Mouse (Mus musculus) kidney, adult 2 months (tissue): ENCODE data around the gene Myrf. TPM values are rescaled to one million over a fixed set of nuclear protein-coding genes. Genes with fewer than 3 reads are reported as not detected.

ENCODE experiments used
- DNase-seq: peaks from one replicate; pipeline ENCODE4 v3.0.0; 2021
- H3K27ac ChIP-seq: fragments of 200-500 bp; 2 replicates; pipeline ENCODE4 v1.5.1; 2012; ENCODE audit warnings: low read depth, low read length, control low read depth, inconsistent platforms; ENCODE audit not compliant: insufficient read depth
- H3K27me3 ChIP-seq: fragments of 200-500 bp; replicated peaks from 2 replicates; pipeline ENCODE4 v1.6.1; 2012; ENCODE audit warnings: mild to moderate bottlenecking, moderate library complexity, low read length, inconsistent platforms; ENCODE audit not compliant: control insufficient read depth, insufficient read depth
- H3K36me3 ChIP-seq: fragments of 200-500 bp; 2 replicates; pipeline ENCODE4 v1.6.1; 2012; ENCODE audit warnings: mild to moderate bottlenecking, moderate library complexity, low read length, inconsistent platforms; ENCODE audit not compliant: control insufficient read depth, insufficient read depth
- H3K4me1 ChIP-seq: fragments of 200-500 bp; 2 replicates; pipeline ENCODE4 v1.6.1; 2011; ENCODE audit warnings: low read length; ENCODE audit not compliant: control insufficient read depth, insufficient read depth
- H3K4me3 ChIP-seq: fragments of 200-500 bp; 2 replicates; pipeline ENCODE4 v1.5.1; 2011; ENCODE audit warnings: mild to moderate bottlenecking, low read depth, low read length, control low read depth; ENCODE audit not compliant: insufficient read depth
- CTCF ChIP-seq: fragments of 200-500 bp; conservative IDR thresholded peaks from 2 replicates; pipeline ENCODE4 v1.5.1; 2011; ENCODE audit warnings: low read depth, mild to moderate bottlenecking, control low read depth, low read length, moderate library complexity, mixed read lengths; ENCODE audit not compliant: insufficient read depth, insufficient read length
- POLR2A ChIP-seq: fragments of 200-500 bp; IDR thresholded peaks from one replicate; pipeline ENCODE4 v1.6.1; 2011; ENCODE audit warnings: low read depth, low read length, control low read depth
- WGBS: fragments of 180-500 bp; shearing (Covaris S2); methylation state at CpG from one replicate; pipeline ENCODE4 v1.1.7; 2018; 5-methylcytosine and 5-hydroxymethylcytosine counted together
- polyA plus RNA-seq: library from polyadenylated mRNA; depleted of rRNA; stranded (reverse); fragments of >200 nt; gene quantifications from 2 replicates; pipeline ENCODE4 v1.2.3, GENCODE M21; 2012

Myrf gene
- polyA plus RNA-seq, 1 experiment = 18.8 TPM

- no peaks in the 10 kb centered on the region; the same call in 1 of the 2 replicates for H3K4me1 ChIP-seq
- H3K4me3 ChIP-seq = no peak overlapping the region
- 62% methylated on average over 9 of the region's 9 CpGs for WGBS
- H3K36me3 ChIP-seq = no peaks in the 10 kb centered on the region
- no peaks in the 10 kb centered on the region for H3K27me3 ChIP-seq
- TF ChIP-seq POLR2A = no peak
- TF ChIP-seq CTCF = no peak
- peak overlapping the region; percentile 29; the same call in 1 of the 2 replicates for H3K27ac ChIP-seq
- DNase-seq = peak; percentile 77
These were observed 4.6 kb downstream of the Myrf start for GRCm38 (mm10) chr19:10235784-10236565.

DNA sequence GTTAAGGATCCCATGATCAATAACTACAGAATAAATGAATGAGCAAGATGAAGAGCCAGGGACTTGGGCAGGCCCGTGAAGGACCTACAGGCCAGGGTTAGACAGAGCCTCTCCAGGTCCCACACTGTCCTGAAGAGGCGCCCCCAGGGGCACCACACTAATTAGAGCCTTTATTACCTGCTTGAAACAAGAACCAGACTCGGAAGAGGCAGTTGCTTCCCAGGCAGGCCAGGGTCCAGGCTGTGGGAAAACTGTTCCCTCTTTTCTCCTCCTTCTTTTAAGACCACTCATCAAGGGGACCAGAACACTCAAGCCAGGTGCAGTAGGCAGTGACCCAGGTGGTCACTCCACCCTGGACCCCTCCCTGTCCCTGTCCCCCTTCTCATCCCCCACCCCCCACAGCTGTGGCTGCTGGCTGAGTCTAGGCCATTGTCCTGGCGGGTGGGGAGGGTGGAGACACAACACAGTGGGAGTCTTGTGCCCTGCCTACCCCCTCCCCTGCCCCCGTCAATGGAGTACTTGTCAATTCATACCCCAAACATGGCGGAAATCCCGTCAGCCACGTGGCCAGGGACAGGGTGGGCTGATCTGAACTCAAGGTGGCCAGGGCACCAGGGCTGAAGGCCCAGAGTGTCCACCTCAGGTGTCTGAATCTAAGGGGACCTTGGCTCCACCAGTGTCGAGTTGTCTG, 8.1 kb downstream of the Myrf start:
- WGBS = 69% methylated on average over 9 of the region's 9 CpGs
- Histone ChIP-seq H3K4me3 (no peak overlapping the region), H3K36me3 (no peaks in the 10 kb centered on the region), H3K27ac (no peak overlapping the region), H3K27me3 (no peaks in the 10 kb centered on the region), H3K4me1 (no peaks in the 10 kb centered on the region)
- TF ChIP-seq CTCF (no peak), POLR2A (no peak)
- DNase-seq = no peak

DNA sequence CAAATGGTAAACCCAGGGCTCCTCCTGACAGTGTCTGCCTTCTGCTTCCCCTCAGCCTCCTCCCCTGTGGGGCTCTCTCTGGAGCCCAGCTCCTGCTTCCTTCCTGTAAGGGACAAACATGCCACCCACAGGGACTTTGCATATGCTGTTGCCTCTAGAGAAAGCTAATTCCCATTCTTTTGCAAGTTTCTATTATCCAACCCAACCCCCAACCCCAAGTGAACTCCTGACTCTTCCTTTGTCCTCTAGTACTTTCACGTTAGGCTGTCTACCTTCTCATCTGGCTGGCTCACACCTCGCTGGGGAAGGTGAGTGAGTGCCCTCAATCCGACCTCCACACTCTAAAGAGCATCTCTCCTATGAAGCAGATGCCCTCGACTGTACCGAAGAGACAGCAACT, 8.7 kb downstream of the Myrf start:
- TF ChIP-seq POLR2A (no peak), CTCF (no peak)
- no peak overlapping the region for H3K27ac ChIP-seq
- H3K36me3 ChIP-seq = no peaks in the 10 kb centered on the region
- 47% methylated on average over 5 of the region's 5 CpGs for WGBS
- H3K4me3 ChIP-seq = no peak overlapping the region
- DNase-seq = no peak
- no peaks in the 10 kb centered on the region for H3K27me3 ChIP-seq
- H3K4me1 ChIP-seq = no peaks in the 10 kb centered on the region

DNA sequence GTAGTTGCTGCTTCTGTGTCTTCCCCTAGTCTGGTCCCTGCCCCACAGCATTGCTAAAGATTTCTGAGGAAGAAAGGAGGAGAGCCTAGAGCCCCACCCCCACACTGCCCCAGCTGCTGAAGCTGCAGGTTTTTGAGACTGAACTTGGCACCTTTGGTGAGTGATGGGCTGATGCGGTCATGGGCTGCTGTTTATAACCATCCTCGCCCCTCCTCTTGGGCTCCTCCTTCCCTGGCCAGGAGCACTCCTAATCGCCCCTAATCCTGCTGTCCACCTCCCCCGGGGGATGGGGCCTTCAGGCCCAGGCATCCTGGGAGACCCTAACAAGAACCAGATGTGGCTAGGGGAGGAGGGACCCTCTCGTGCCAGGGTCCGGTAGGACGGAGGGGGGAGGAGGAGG, 9.5 kb downstream of the Myrf start:
- Histone ChIP-seq H3K4me3 (no peak overlapping the region), H3K36me3 (no peaks in the 10 kb centered on the region), H3K4me1 (no peaks in the 10 kb centered on the region), H3K27me3 (no peaks in the 10 kb centered on the region), H3K27ac (no peak overlapping the region)
- TF ChIP-seq CTCF (no peak), POLR2A (no peak)
- DNase-seq = peak; percentile 48
- WGBS = 21% methylated on average over 7 of the region's 7 CpGs

- WGBS = 28% methylated on average over 4 of the region's 4 CpGs
- Histone ChIP-seq H3K36me3 (no peaks in the 10 kb centered on the region), H3K27me3 (no peaks in the 10 kb centered on the region), H3K4me3 (no peak overlapping the region), H3K27ac (no peak overlapping the region), H3K4me1 (no peaks in the 10 kb centered on the region)
- TF ChIP-seq CTCF (no peak), POLR2A (no peak)
- peak; percentile 58 for DNase-seq
These were observed 14.8 kb downstream of the Myrf start for GRCm38 (mm10) chr19:10225767-10226166.

DNA sequence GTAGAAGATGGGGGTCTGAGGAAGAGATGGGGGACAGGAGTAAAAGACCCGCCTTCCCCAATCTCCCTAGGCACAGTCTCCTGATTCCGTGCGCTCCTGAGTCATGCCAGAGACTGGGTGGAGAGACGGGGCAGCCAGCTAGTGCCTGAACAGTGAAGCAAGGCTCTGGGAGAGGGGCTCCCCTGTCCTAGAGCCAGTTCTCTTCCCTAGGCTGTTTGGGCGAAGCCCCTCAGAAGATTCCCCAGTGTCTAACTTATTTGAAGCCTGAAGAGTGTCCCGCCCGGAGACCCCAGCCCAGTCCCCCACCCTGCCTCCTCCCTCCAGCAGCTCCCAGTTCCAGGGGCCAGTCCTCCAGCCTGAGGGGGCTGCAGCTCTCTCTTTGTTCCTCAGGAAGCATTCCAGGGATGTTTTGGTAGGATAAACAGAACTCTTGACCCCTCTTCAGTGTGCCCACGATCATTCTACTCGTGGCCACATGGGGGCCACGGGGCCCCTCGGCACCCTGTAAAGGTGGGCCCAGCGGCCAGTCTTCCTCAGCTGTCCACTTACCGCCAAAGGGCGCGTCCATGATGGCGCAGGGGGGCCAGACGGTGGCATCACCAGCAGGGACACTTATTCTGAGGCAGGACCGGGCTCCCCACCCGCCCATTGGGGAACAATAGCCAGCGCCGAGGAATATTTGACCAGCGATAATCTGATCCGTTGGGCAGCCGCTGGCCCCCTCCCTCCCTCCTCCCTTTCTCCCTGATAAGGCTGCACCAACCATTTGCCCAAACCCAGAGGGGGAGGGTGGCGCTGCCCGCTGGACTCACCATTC, 15.7 kb downstream of the Myrf start:
- Histone ChIP-seq H3K4me1 (no peaks in the 10 kb centered on the region), H3K27me3 (no peaks in the 10 kb centered on the region), H3K36me3 (no peaks in the 10 kb centered on the region), H3K4me3 (no peak overlapping the region), H3K27ac (no peak overlapping the region)
- TF ChIP-seq CTCF (no peak), POLR2A (no peak)
- DNase-seq = no peak
- 48% methylated on average over 26 of the region's 26 CpGs for WGBS

DNA sequence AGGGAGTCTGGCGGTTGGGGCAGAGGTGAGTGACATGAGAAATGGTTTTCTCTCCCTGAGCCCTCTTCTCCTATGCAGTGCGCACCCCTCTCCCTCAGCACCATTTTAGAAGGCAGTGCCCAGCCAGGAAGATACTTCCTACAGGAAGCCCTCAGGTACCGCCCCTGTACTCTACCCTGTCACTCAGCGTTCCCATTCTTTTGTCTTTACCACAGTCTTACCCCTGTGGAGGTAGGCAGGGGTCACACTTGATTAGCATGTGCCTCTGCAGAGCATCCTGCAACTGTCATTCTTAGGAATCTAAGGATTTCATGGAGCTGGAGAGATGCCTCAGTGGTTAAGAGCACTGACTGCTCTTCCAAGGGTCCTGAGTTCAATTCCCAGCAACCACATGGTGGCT, 17.0 kb downstream of the Myrf start:
- WGBS = 84% methylated on average over 4 of the region's 4 CpGs

More for the DNA sequence above, 17.0 kb downstream of the Myrf start:
- Histone ChIP-seq H3K4me3 (no peak overlapping the region), H3K27me3 (no peaks in the 10 kb centered on the region), H3K4me1 (no peaks in the 10 kb centered on the region), H3K27ac (no peak overlapping the region), H3K36me3 (no peaks in the 10 kb centered on the region)
- no peak for DNase-seq
- no peak for TF ChIP-seq CTCF
- no peak for TF ChIP-seq POLR2A
